Mouse (Mus musculus) liver, embryonic 14.5 days (tissue): ENCODE data around the gene Wdr31.

ENCODE experiments used
- CTCF ChIP-seq: IDR thresholded peaks from 2 replicates; pipeline ENCODE4 v1.5.1; 2016; ENCODE audit warnings: antibody characterized with exemption, low read depth, control low read depth
- EP300 ChIP-seq: IDR thresholded peaks from 2 replicates; pipeline ENCODE4 v1.6.1; 2016; ENCODE audit warnings: antibody characterized with exemption, low read depth

DNA sequence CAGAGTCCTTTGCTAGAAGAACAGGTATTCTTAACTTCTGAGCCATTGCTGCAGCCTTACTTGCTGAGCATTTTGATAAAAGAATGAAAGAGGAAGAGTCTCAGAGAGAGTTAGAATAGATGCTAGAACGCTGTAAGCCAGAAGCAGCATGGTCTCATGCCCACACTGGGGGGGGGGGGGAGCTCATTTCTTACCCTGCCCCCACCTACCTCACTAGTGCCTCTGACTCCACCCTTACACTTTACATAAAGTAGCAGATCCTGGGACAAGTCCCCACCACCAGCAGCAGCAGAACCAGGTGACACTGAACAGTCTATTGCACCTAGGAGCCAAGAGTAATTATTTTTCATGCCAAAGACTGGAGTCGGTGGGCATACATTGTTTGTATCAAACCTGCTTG lies 4.4 kb upstream of the Wdr31 start:
- TF ChIP-seq CTCF (no peak), EP300 (no peak)
